Mouse (Mus musculus): ENCODE data around the gene Olfr583. TPM values are rescaled to one million over a fixed set of nuclear protein-coding genes. Genes with fewer than 3 reads are reported as not detected.

Gene Olfr583
- not detected in 2 replicates for polyA plus RNA-seq (2012; ENCODE audit: insufficient read depth, insufficient read length, low replicate concordance, missing spikeins)

DNA sequence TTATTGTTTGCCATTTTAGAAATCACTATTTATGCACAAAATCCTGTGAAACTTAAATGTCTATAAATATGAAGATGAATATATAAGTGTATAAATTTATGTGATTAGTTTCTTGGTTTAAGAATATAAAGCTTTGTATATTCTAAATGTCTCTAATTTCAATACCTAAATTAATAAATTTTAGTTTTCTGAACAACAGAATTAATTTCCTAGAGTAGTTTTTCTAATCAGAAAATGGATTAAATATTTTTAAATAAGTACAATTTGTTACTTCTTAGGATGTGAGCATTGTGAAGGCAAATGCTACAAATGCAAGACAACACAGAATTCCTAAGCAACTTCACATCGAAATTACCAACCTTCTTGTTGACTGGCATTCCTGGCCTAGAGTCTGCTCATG, at the start of gene Olfr583:
Gene Olfr583 (plus strand): TSS at position 301 of the 400 bp plus-strand sequence.
- 88% methylated on average over 1 of the region's 1 CpGs for WGBS
- TF ChIP-seq CTCF (IDR thresholded peaks at IDR 0.05; ENCODE audit: insufficient read depth, low read depth, low read length) (no peak), POLR2A (IDR thresholded peaks at IDR 0.05; ENCODE audit: insufficient read depth, low read depth, low read length) (no peak)
- Histone ChIP-seq H3K4me3 (ENCODE audit: insufficient read depth, low read depth, low read length) (no peak within 1 kb of the TSS), H3K27ac (ENCODE audit: insufficient read depth, low read depth, low read length) (no peak within 1 kb of the TSS), H3K4me1 (ENCODE audit: control insufficient read depth, insufficient read depth, low read length) (no peaks in the 10 kb centered on the region)

DNA sequence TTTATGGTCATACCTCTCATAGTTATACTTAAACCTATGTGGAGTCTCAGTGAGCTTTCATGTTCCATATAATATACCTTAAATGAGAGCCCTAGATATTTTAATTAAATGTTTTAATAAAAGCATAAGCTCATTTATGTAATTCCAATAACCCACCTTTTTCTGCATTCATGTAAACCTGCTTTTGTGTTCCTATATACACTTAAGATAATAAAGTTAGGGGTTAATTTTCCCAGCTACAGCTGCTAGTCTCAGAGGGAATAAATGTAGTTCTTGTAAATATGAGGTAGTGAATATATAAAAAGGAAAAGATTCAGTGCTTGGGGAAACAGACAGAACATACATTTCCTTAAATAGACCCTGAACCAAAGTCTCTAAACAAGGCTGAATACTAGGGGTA, 13.4 kb upstream of the Olfr583 start, which contains the start of gene Olfr582:
Gene Olfr582 (plus strand): TSS at position 301 of the 400 bp plus-strand sequence.
- Histone ChIP-seq H3K4me3 (ENCODE audit: insufficient read depth, low read depth, low read length) (no peak within 1 kb of the TSS), H3K4me1 (ENCODE audit: control insufficient read depth, insufficient read depth, low read length) (no peaks in the 10 kb centered on the region), H3K27ac (ENCODE audit: insufficient read depth, low read depth, low read length) (no peak within 1 kb of the TSS)
- TF ChIP-seq POLR2A (IDR thresholded peaks at IDR 0.05; ENCODE audit: insufficient read depth, low read depth, low read length) (no peak), CTCF (IDR thresholded peaks at IDR 0.05; ENCODE audit: insufficient read depth, low read depth, low read length) (no peak)

DNA sequence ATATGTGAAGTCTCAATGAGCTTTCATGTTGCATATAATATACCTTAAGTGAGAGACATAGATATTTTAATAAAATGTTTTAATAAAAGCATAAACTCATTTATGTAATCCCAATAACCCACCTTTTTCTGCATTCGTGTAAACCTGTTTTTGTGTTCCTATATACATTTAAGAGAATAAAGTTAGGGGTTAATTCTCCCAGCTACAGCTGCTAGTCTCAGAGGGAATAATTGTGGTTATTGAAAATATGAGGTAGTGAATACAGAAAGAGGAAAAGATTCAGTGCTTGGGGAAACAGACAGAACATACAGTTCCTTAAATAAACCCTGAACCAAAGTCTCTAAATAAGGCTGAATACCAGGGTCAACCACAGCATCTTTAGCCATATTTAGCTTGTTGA, 30.5 kb downstream of the Olfr583 start, which contains the start of gene Olfr584:
Gene Olfr584 (plus strand): TSS at position 301 of the 400 bp plus-strand sequence.
- Histone ChIP-seq H3K27ac (ENCODE audit: insufficient read depth, low read depth, low read length) (no peak within 1 kb of the TSS), H3K4me3 (ENCODE audit: insufficient read depth, low read depth, low read length) (no peak within 1 kb of the TSS), H3K4me1 (ENCODE audit: control insufficient read depth, insufficient read depth, low read length) (no peaks in the 10 kb centered on the region)
- TF ChIP-seq POLR2A (IDR thresholded peaks at IDR 0.05; ENCODE audit: insufficient read depth, low read depth, low read length): no peak
- TF ChIP-seq CTCF (IDR thresholded peaks at IDR 0.05; ENCODE audit: insufficient read depth, low read depth, low read length): no peak
- WGBS: 92% methylated on average over 1 of the region's 1 CpGs

DNA sequence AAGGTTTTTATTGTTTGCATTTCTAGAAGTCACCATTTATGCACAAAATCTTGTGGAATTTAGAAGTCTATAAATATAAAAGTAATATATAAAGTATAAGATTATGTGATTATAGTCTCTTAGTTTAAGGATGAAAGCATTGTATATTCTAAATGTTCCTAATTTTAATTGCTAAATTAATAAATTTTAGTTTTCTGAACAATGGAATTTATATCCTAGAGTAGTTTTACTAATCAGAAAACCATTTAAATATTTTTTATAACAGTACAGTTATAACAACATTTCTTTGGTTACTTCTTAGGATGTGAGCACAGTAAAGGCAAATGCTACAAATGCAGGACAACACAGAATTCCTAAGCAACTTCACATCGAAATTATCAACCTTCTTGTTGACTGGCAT, 46.3 kb downstream of the Olfr583 start, which contains the start of gene Olfr585:
Gene Olfr585 (plus strand): TSS at position 301 of the 400 bp plus-strand sequence.
- TF ChIP-seq CTCF (IDR thresholded peaks at IDR 0.05; ENCODE audit: insufficient read depth, low read depth, low read length) (no peak), POLR2A (IDR thresholded peaks at IDR 0.05; ENCODE audit: insufficient read depth, low read depth, low read length) (no peak)
- Histone ChIP-seq H3K4me1 (ENCODE audit: control insufficient read depth, insufficient read depth, low read length) (no peaks in the 10 kb centered on the region), H3K4me3 (ENCODE audit: insufficient read depth, low read depth, low read length) (no peak within 1 kb of the TSS), H3K27ac (ENCODE audit: insufficient read depth, low read depth, low read length) (no peak within 1 kb of the TSS)
- 88% methylated on average over 1 of the region's 1 CpGs for WGBS

Other genes with a start within 250 kb of the Olfr583 start
- not detected in 2 replicates for gene Olfr564, start 247.8 kb upstream of the Olfr583 start, polyA plus RNA-seq (2012; ENCODE audit: insufficient read depth, insufficient read length, low replicate concordance, missing spikeins)
- not detected in 2 replicates for gene Olfr566, start 192.5 kb upstream of the Olfr583 start, polyA plus RNA-seq (2012; ENCODE audit: insufficient read depth, insufficient read length, low replicate concordance, missing spikeins)
- gene Olfr568, start 174.2 kb upstream of the Olfr583 start, polyA plus RNA-seq (2012; ENCODE audit: insufficient read depth, insufficient read length, low replicate concordance, missing spikeins): not detected in 2 replicates
- not detected in 2 replicates for gene Olfr569, start 160.4 kb upstream of the Olfr583 start, polyA plus RNA-seq (2012; ENCODE audit: insufficient read depth, insufficient read length, low replicate concordance, missing spikeins)
- gene Olfr570, start 156.7 kb upstream of the Olfr583 start, polyA plus RNA-seq (2012; ENCODE audit: insufficient read depth, insufficient read length, low replicate concordance, missing spikeins): not detected in 2 replicates
- not detected in 2 replicates for gene Olfr571, start 133.8 kb upstream of the Olfr583 start, polyA plus RNA-seq (2012; ENCODE audit: insufficient read depth, insufficient read length, low replicate concordance, missing spikeins)
- not detected in 2 replicates for gene Olfr572, start 126.9 kb upstream of the Olfr583 start, polyA plus RNA-seq (2012; ENCODE audit: insufficient read depth, insufficient read length, low replicate concordance, missing spikeins)
- gene Olfr573-ps1, start 108.7 kb upstream of the Olfr583 start, polyA plus RNA-seq (2012; ENCODE audit: insufficient read depth, insufficient read length, low replicate concordance, missing spikeins): not detected in 2 replicates
- gene Olfr574, start 102.8 kb upstream of the Olfr583 start, polyA plus RNA-seq (2012; ENCODE audit: insufficient read depth, insufficient read length, low replicate concordance, missing spikeins): not detected in 2 replicates
- gene Olfr575, start 92.5 kb upstream of the Olfr583 start, polyA plus RNA-seq (2012; ENCODE audit: insufficient read depth, insufficient read length, low replicate concordance, missing spikeins): not detected in 2 replicates
- gene Olfr576, start 88.6 kb upstream of the Olfr583 start, polyA plus RNA-seq (2012; ENCODE audit: insufficient read depth, insufficient read length, low replicate concordance, missing spikeins): not detected in 2 replicates
- not detected in 2 replicates for gene Olfr577, start 75.4 kb upstream of the Olfr583 start, polyA plus RNA-seq (2012; ENCODE audit: insufficient read depth, insufficient read length, low replicate concordance, missing spikeins)
- gene Olfr578, start 62.0 kb upstream of the Olfr583 start, polyA plus RNA-seq (2012; ENCODE audit: insufficient read depth, insufficient read length, low replicate concordance, missing spikeins): not detected in 2 replicates
- not detected in 2 replicates for gene Olfr582, start 13.3 kb upstream of the Olfr583 start, polyA plus RNA-seq (2012; ENCODE audit: insufficient read depth, insufficient read length, low replicate concordance, missing spikeins)
- not detected in 2 replicates for gene Olfr584, start 30.6 kb downstream of the Olfr583 start, polyA plus RNA-seq (2012; ENCODE audit: insufficient read depth, insufficient read length, low replicate concordance, missing spikeins)
- gene Olfr585, start 46.4 kb downstream of the Olfr583 start, polyA plus RNA-seq (2012; ENCODE audit: insufficient read depth, insufficient read length, low replicate concordance, missing spikeins): not detected in 2 replicates
- gene Olfr586, start 74.3 kb downstream of the Olfr583 start, polyA plus RNA-seq (2012; ENCODE audit: insufficient read depth, insufficient read length, low replicate concordance, missing spikeins): not detected in 2 replicates
- not detected in 2 replicates for gene Olfr588-ps1, start 89.6 kb downstream of the Olfr583 start, polyA plus RNA-seq (2012; ENCODE audit: insufficient read depth, insufficient read length, low replicate concordance, missing spikeins)
- gene Olfr589, start 105.1 kb downstream of the Olfr583 start, polyA plus RNA-seq (2012; ENCODE audit: insufficient read depth, insufficient read length, low replicate concordance, missing spikeins): not detected in 2 replicates
- gene Olfr591, start 127.0 kb downstream of the Olfr583 start, polyA plus RNA-seq (2012; ENCODE audit: insufficient read depth, insufficient read length, low replicate concordance, missing spikeins): not detected in 2 replicates
- not detected in 2 replicates for gene Olfr592, start 133.5 kb downstream of the Olfr583 start, polyA plus RNA-seq (2012; ENCODE audit: insufficient read depth, insufficient read length, low replicate concordance, missing spikeins)
- not detected in 2 replicates for gene Olfr593, start 160.6 kb downstream of the Olfr583 start, polyA plus RNA-seq (2012; ENCODE audit: insufficient read depth, insufficient read length, low replicate concordance, missing spikeins)
- gene Olfr594, start 165.7 kb downstream of the Olfr583 start, polyA plus RNA-seq (2012; ENCODE audit: insufficient read depth, insufficient read length, low replicate concordance, missing spikeins): not detected in 2 replicates
- not detected in 2 replicates for gene Usp17ld, start 201.2 kb downstream of the Olfr583 start, polyA plus RNA-seq (2012; ENCODE audit: insufficient read depth, insufficient read length, low replicate concordance, missing spikeins)